Mouse (Mus musculus) urinary bladder, postnatal 4 days (tissue): Measurements from ENCODE around the gene Nsd2.
"Not testable (repeated sequence)": the region's sequence is repeated elsewhere in the genome, so short reads cannot be mapped to it uniquely, and the experiment has no call there.

Experiments used
- DNase-seq, 2 experiments: peaks; one replicate each; pipeline ENCODE4 v3.0.0; 2021 to 2022; ENCODE audit warnings: low spot score in 2 of 2

Nsd2 gene

GRCm38 (mm10) chr5:33851466-33851865 is 30.9 kb downstream of the Nsd2 start:
- DNase-seq, result no peak

- no peak for DNase-seq
Observed at GRCm38 (mm10) chr5:33853086-33853485, 32.6 kb downstream of the Nsd2 start.

GRCm38 (mm10) chr5:33854019-33854418 is 33.5 kb downstream of the Nsd2 start:
- no peak for DNase-seq

- no peak for DNase-seq
Observed at GRCm38 (mm10) chr5:33857693-33858092, 37.2 kb downstream of the Nsd2 start.

- no peak for DNase-seq
Observed at GRCm38 (mm10) chr5:33875472-33875871, 54.9 kb downstream of the Nsd2 start.

GRCm38 (mm10) chr5:33881118-33881517 is 60.6 kb downstream of the Nsd2 start:
- DNase-seq, result no peak

GRCm38 (mm10) chr5:33893406-33893805 is 72.9 kb downstream of the Nsd2 start:
- peak in 1 of 2 experiments; percentile 51 for DNase-seq

GRCm38 (mm10) chr5:33895116-33895515 is 74.6 kb downstream of the Nsd2 start:
- peak in 1 of 2 experiments; percentile 49 for DNase-seq

GRCm38 (mm10) chr5:33897158-33897557 is 76.6 kb downstream of the Nsd2 start:
- peak in 1 of 2 experiments; percentile 47 for DNase-seq

- peak in 1 of 2 experiments; percentile 58 for DNase-seq
Observed at GRCm38 (mm10) chr5:33898671-33899070, 78.1 kb downstream of the Nsd2 start.

GRCm38 (mm10) chr5:33899245-33899644 is 78.7 kb downstream of the Nsd2 start:
- DNase-seq, result peak in 1 of 2 experiments; percentile 44

GRCm38 (mm10) chr5:33900101-33900500 is 79.6 kb downstream of the Nsd2 start:
- peak in 1 of 2 experiments; percentile 40 for DNase-seq

- peak; percentile 13 to 44 for DNase-seq
Observed at GRCm38 (mm10) chr5:33900701-33901263, 80.3 kb downstream of the Nsd2 start.

GRCm38 (mm10) chr5:33901278-33901677 is 80.8 kb downstream of the Nsd2 start:
- DNase-seq, result peak in 1 of 2 experiments; percentile 6

- peak in 1 of 2 experiments; percentile 17 for DNase-seq
Observed at GRCm38 (mm10) chr5:33902696-33903095, 82.2 kb downstream of the Nsd2 start.

GRCm38 (mm10) chr5:33903176-33903575 is 82.7 kb downstream of the Nsd2 start:
- no peak for DNase-seq

- not testable (repeated sequence) for DNase-seq
Observed at GRCm38 (mm10) chr5:33915031-33915430, 94.5 kb downstream of the Nsd2 start.

GRCm38 (mm10) chr5:33916616-33917015 is 96.1 kb downstream of the Nsd2 start:
- not testable (repeated sequence) for DNase-seq

- DNase-seq, result no peak
Observed at GRCm38 (mm10) chr5:33919466-33919865, 98.9 kb downstream of the Nsd2 start.

- no peak for DNase-seq
Observed at GRCm38 (mm10) chr5:33920037-33920436, 99.5 kb downstream of the Nsd2 start.

GRCm38 (mm10) chr5:33920924-33921323 is 100.4 kb downstream of the Nsd2 start:
- no peak for DNase-seq

GRCm38 (mm10) chr5:33921486-33922235 is 101.1 kb downstream of the Nsd2 start:
- no peak for DNase-seq

GRCm38 (mm10) chr5:33922566-33922965 is 102.0 kb downstream of the Nsd2 start:
- DNase-seq, result no peak
